Mouse (Mus musculus): ENCODE measurements around the gene Sema4g.

- TF ChIP-seq EP300 (IDR thresholded peaks at IDR 0.05; ENCODE audit: low read depth) (no peak), CTCF (IDR thresholded peaks at IDR 0.05; ENCODE audit: low read depth) (no peak)
Measured at GRCm38 (mm10) chr19:45021362-45021761, 32.5 kb downstream of the Sema4g start.

All from liver, postnatal 0 days (tissue).